Comparison of ENCODE assay signal across 14 mouse cellular contexts in genomic region chr8:94262626-94263297, GRCm38 (mm10). TPM values are rescaled to one million over a fixed set of nuclear protein-coding genes. Genes with fewer than 3 reads are reported as not detected.
DNase-seq lines count a peak whose midpoint lies in the region; ATAC-seq and TF ChIP-seq lines count a peak whose summit lies in the region.
"Had no signal": no experiment of that assay in that cellular context is flagged by ENCODE, and none has a peak within 500 bp of the region (broad histone marks: within the 10 kb centered on the region; RNA-seq: fewer than 3 reads in every experiment).

No protein-coding gene starts in this region.

- H3K36me3 ChIP-seq in lung, postnatal 0 days (ENCODE audit: insufficient read depth, low read length): no peaks in the 10 kb centered on the region
- H3K36me3 ChIP-seq: embryonic facial prominence, embryonic 12.5 days had no signal

- H3K4me2 ChIP-seq in lung, postnatal 0 days (replicated peaks; ENCODE audit: low read depth, low read length): no peak overlapping the region
- H3K4me2 ChIP-seq: embryonic facial prominence, embryonic 12.5 days had no signal

- no peak for TF ChIP-seq CTCF in lung, postnatal 0 days (IDR thresholded peaks at IDR 0.05)

- peak; percentile 88 for DNase-seq in heart, adult 11 months
- DNase-seq in heart, postnatal 36 days: no peak
- peak; percentile 31 for DNase-seq in lung, postnatal 25 days (ENCODE audit: low spot score)
- DNase-seq in lung, postnatal 0 days (ENCODE audit: low spot score): no peak
- peak; percentile 86 for DNase-seq in Muller cell, postnatal 12 days (ENCODE audit: inconsistent ontology term)
- DNase-seq in fibroblast of lung, adult 2 months (ENCODE audit: low read depth): peak; percentile 91
- DNase-seq in spleen, adult 18-20 months: no peak
- no peak for DNase-seq in T-cell, adult 2 months (ENCODE audit: low spot score)
- DNase-seq: cerebellum, adult 8-10 months; kidney, adult 9 months; thymus, postnatal 25 days had no signal

- TF ChIP-seq EP300 in lung, postnatal 0 days (IDR thresholded peaks at IDR 0.05): no peak

- H3K9ac ChIP-seq in lung, postnatal 0 days (replicated peaks; ENCODE audit: low read depth): no peak overlapping the region
- H3K9ac ChIP-seq: embryonic facial prominence, embryonic 12.5 days; liver, embryonic 14.5 days had no signal

- no peaks in the 10 kb centered on the region for H3K27me3 ChIP-seq in lung, postnatal 0 days (replicated peaks; ENCODE audit: insufficient read depth, low read length)
- H3K27me3 ChIP-seq: embryonic facial prominence, embryonic 12.5 days had no signal

- intact Hi-C loops in heart, postnatal 36 days (cut with DNase I): no loop called here

- no peaks in the 10 kb centered on the region for H3K4me1 ChIP-seq in lung, postnatal 0 days (ENCODE audit: insufficient read depth, low read depth, low read length)

- ATAC-seq in lung, postnatal 0 days: no peak
- ATAC-seq: forebrain, embryonic 16.5 days had no signal

- H3K9me3 ChIP-seq in lung, postnatal 0 days (ENCODE audit: low read length): no peaks in the 10 kb centered on the region
- H3K9me3 ChIP-seq: embryonic facial prominence, embryonic 12.5 days had no signal

- WGBS in lung, postnatal 0 days: 74% methylated on average over 3 of the region's 3 CpGs

- H3K4me3 ChIP-seq in lung, postnatal 0 days (ENCODE audit: low read depth, low read length): no peak overlapping the region
- H3K4me3 ChIP-seq: embryonic facial prominence, embryonic 12.5 days had no signal

- no peak overlapping the region for H3K27ac ChIP-seq in lung, postnatal 0 days (ENCODE audit: low read length)
- H3K27ac ChIP-seq: embryonic facial prominence, embryonic 12.5 days; liver, embryonic 14.5 days had no signal

RNA-seq across cellular contexts. Expression of gene Nup93, which starts 48.4 kb away (rescaled TPM):
- 10 to 100 TPM; 15.1 to 15.2 TPM for total RNA-seq in heart, postnatal 36 days (2021)
- 26.7 and 27.1 TPM in 2 replicates for polyA plus RNA-seq in lung, postnatal 0 days (2015; fragmentation: Nextera tagmentation; extraction: Ambion mirVana)

Comparison
In these comparisons a context has a peak if more than half of its experiments do, and no peak if none do; other contexts are left out.
1. DNase-seq: peak in heart, adult 11 months (single experiment), lung, postnatal 25 days (single experiment), Muller cell, postnatal 12 days (single experiment) and fibroblast of lung, adult 2 months (single experiment); none in heart, postnatal 36 days (0 of 2), lung, postnatal 0 days (single experiment), spleen, adult 18-20 months (0 of 2) and T-cell, adult 2 months (single experiment).